8 mouse cellular contexts compared by ENCODE assay signal in genomic region chr3:52270511-52270910, GRCm38 (mm10). TPM values are rescaled to one million over a fixed set of nuclear protein-coding genes. Genes with fewer than 3 reads are reported as not detected.
DNase-seq lines count a peak whose midpoint lies in the region; ATAC-seq and TF ChIP-seq lines count a peak whose summit lies in the region.

No protein-coding gene starts in this region.

- no peaks in the 10 kb centered on the region for H3K27me3 ChIP-seq in testis, adult 2 months (ENCODE audit: control insufficient read depth, insufficient read depth, low read length)
- H3K27me3 ChIP-seq in limb, embryonic 15.5 days = peaks cover 6% of the 10 kb centered on the region; the same call in 1 of the 2 replicates
- no peaks in the 10 kb centered on the region for H3K27me3 ChIP-seq in stomach, postnatal 0 days (ENCODE audit: control insufficient read depth, insufficient read depth, low read length)

- no peak for ATAC-seq in limb, embryonic 15.5 days (ENCODE audit: insufficient number of reproducible peaks, low FRiP score, low TSS enrichment, low read depth)
- no peak for ATAC-seq in stomach, postnatal 0 days (ENCODE audit: low FRiP score, low TSS enrichment)

- DNase-seq in adrenal gland, postnatal 10 days = peak; percentile 21
- no peak for DNase-seq in adrenal gland, postnatal 4 days (ENCODE audit: low spot score in 2 of 2)
- DNase-seq in testis, postnatal 10 days (ENCODE audit: low spot score) = no peak
- no peak for DNase-seq in stomach, postnatal 0 days (ENCODE audit: low spot score)
- DNase-seq in right cerebral cortex, adult 18-20 months = no peak
- DNase-seq in urinary bladder, adult 2 months (ENCODE audit: low spot score) = no peak

- no peak overlapping the region for H3K9ac ChIP-seq in limb, embryonic 15.5 days
- H3K9ac ChIP-seq in stomach, postnatal 0 days (ENCODE audit: low read length) = peak overlapping the region; percentile 88

- H3K27ac ChIP-seq in testis, adult 2 months (ENCODE audit: control insufficient read depth, insufficient read depth, low read depth, low read length) = no peak overlapping the region
- H3K27ac ChIP-seq in limb, embryonic 15.5 days = no peak overlapping the region
- peak overlapping the region; percentile 56 for H3K27ac ChIP-seq in stomach, postnatal 0 days (replicated peaks)

- WGBS in limb, embryonic 15.5 days = 25% methylated on average over 3 of the region's 3 CpGs
- 26% methylated on average over 3 of the region's 3 CpGs for WGBS in stomach, postnatal 0 days

- TF ChIP-seq EP300 in stomach, postnatal 0 days (optimal IDR thresholded peaks at IDR 0.05) = no peak

- H3K4me1 ChIP-seq in testis, adult 2 months (ENCODE audit: control insufficient read depth, insufficient read depth, low read length) = peaks cover 13% of the 10 kb centered on the region
- H3K4me1 ChIP-seq in limb, embryonic 15.5 days = peaks cover 29% of the 10 kb centered on the region
- 0 out of 2 replicates have a peak, but pooled peaks cover 3% of the 10 kb centered on the region for H3K4me1 ChIP-seq in stomach, postnatal 0 days (replicated peaks; ENCODE audit: control insufficient read depth, insufficient read depth)

- peak overlapping the region; percentile 88; the same call in 1 of the 2 replicates for H3K4me3 ChIP-seq in testis, adult 2 months (ENCODE audit: control insufficient read depth, low read depth, low read length)
- peak overlapping the region; percentile 85 for H3K4me3 ChIP-seq in limb, embryonic 15.5 days
- H3K4me3 ChIP-seq in stomach, postnatal 0 days (ENCODE audit: low read depth, low read length) = peak overlapping the region; percentile 87

- TF ChIP-seq CTCF in testis, adult 2 months (IDR thresholded peaks at IDR 0.05; ENCODE audit: control insufficient read depth, insufficient read depth, insufficient replicate concordance, low read depth, low read length) = no peak
- TF ChIP-seq CTCF in stomach, postnatal 0 days (IDR thresholded peaks at IDR 0.05; ENCODE audit: low read depth) = no peak

- H3K4me2 ChIP-seq in limb, embryonic 15.5 days = peak overlapping the region; percentile 97
- H3K4me2 ChIP-seq in stomach, postnatal 0 days (replicated peaks; ENCODE audit: low read depth) = peak overlapping the region; percentile 93

- no peak for TF ChIP-seq POLR2A in testis, adult 2 months (IDR thresholded peaks at IDR 0.05; ENCODE audit: control insufficient read depth, low read depth, low read length)

- H3K9me3 ChIP-seq in limb, embryonic 15.5 days = no peaks in the 10 kb centered on the region
- no peaks in the 10 kb centered on the region for H3K9me3 ChIP-seq in stomach, postnatal 0 days (ENCODE audit: control insufficient read depth, low read length)

- no peaks in the 10 kb centered on the region for H3K36me3 ChIP-seq in testis, adult 2 months (ENCODE audit: control insufficient read depth, insufficient read depth, low read length)
- no peaks in the 10 kb centered on the region for H3K36me3 ChIP-seq in limb, embryonic 15.5 days
- H3K36me3 ChIP-seq in stomach, postnatal 0 days (ENCODE audit: control insufficient read depth, insufficient read depth, low read length) = no peaks in the 10 kb centered on the region

RNA-seq across cellular contexts. Expression of gene Foxo1, which starts 2.4 kb away (rescaled TPM):
- 10 to 100 TPM; 25.9 to 42.2 TPM for total RNA-seq in adrenal gland, postnatal 10 days (2021)
- 10 to 100 TPM; 21.2 to 21.8 TPM for total RNA-seq in adrenal gland, postnatal 4 days (2021)
- polyA plus RNA-seq in testis, adult 2 months (2012; rRNA removed) = 1.7 and 2.2 TPM in 2 replicates
- polyA plus RNA-seq in limb, embryonic 15.5 days (2015; fragmentation: Nextera tagmentation; extraction: Ambion mirVana) = 5.0 and 5.5 TPM in 2 replicates
- polyA plus RNA-seq in stomach, postnatal 0 days (2015; fragmentation: Nextera tagmentation; extraction: Ambion mirVana) = 3.4 and 4.0 TPM in 2 replicates
- 8.2 and 12.4 TPM in 2 replicates for polyA plus RNA-seq in urinary bladder, adult 2 months (2012; rRNA removed)
